Mouse (Mus musculus) stomach, embryonic 14.5 days (tissue): ENCODE measurements around the gene Cyth2. TPM values are rescaled to one million over a fixed set of nuclear protein-coding genes. Genes with fewer than 3 reads are reported as not detected.

ENCODE experiments used
- ATAC-seq: fragments of 200-750 bp; cut with Nextera tagmentation; 2 replicates; pipeline ENCODE4 v1.8.0; 2017; ENCODE audit warnings: low read depth, moderate TSS enrichment; ENCODE audit not compliant: insufficient number of reproducible peaks, insufficient read depth, low FRiP score
- H3K27ac ChIP-seq: fragments of 300-500 bp; sonication (generic); 2 replicates; pipeline ENCODE4 v1.5.1; 2014; ENCODE audit warnings: mild to moderate bottlenecking, low read length, moderate library complexity, mixed read lengths
- H3K27me3 ChIP-seq: fragments of 300-500 bp; sonication (generic); 2 replicates; pipeline ENCODE4 v1.6.1; 2014; ENCODE audit warnings: low read length, control low read depth, mixed read lengths; ENCODE audit not compliant: control insufficient read depth, insufficient read depth
- H3K36me3 ChIP-seq: fragments of 300-500 bp; sonication (generic); 2 replicates; pipeline ENCODE4 v1.6.1; 2014; ENCODE audit warnings: mild to moderate bottlenecking, control low read depth, low read length, moderate library complexity, mixed read lengths; ENCODE audit not compliant: control insufficient read depth, insufficient read depth
- H3K4me1 ChIP-seq: fragments of 300-500 bp; sonication (generic); 2 replicates; pipeline ENCODE4 v1.6.1; 2014; ENCODE audit warnings: low read length, control low read depth, mixed read lengths; ENCODE audit not compliant: control insufficient read depth, insufficient read depth
- H3K4me2 ChIP-seq: fragments of 300-500 bp; sonication (generic); replicated peaks from 2 replicates; pipeline ENCODE4 v1.6.1; 2014; ENCODE audit warnings: low read depth, low read length, control low read depth
- H3K4me3 ChIP-seq: fragments of 300-500 bp; sonication (generic); 2 replicates; pipeline ENCODE4 v1.5.1; 2014; ENCODE audit warnings: low read depth, low read length, control low read depth
- H3K9ac ChIP-seq: fragments of 300-500 bp; sonication (generic); replicated peaks from 2 replicates; pipeline ENCODE4 v1.6.1; 2014; ENCODE audit warnings: low read depth, mild to moderate bottlenecking, control low read depth, low read length, moderate library complexity, mixed read lengths
- H3K9me3 ChIP-seq: fragments of 300-500 bp; sonication (generic); 2 replicates; pipeline ENCODE4 v1.6.1; 2016; ENCODE audit warnings: low read depth, low read length, control low read depth; ENCODE audit not compliant: control insufficient read depth
- WGBS: fragments of 180-500 bp; shearing (Covaris S2); extraction: QIAGEN DNeasy Blood & Tissue Kit; methylation state at CpG from one replicate; pipeline ENCODE4 v1.1.7; 2014; 5-methylcytosine and 5-hydroxymethylcytosine counted together
- polyA plus RNA-seq: library from polyadenylated mRNA; unstranded; fragments of >200 nt; fragmentation: Nextera tagmentation; extraction: Ambion mirVana; gene quantifications from 2 replicates; pipeline ENCODE4 v1.2.1, GENCODE M21; 2014

Gene Cyth2
- polyA plus RNA-seq, 1 experiment from 2014 or later: 92.6 TPM

DNA sequence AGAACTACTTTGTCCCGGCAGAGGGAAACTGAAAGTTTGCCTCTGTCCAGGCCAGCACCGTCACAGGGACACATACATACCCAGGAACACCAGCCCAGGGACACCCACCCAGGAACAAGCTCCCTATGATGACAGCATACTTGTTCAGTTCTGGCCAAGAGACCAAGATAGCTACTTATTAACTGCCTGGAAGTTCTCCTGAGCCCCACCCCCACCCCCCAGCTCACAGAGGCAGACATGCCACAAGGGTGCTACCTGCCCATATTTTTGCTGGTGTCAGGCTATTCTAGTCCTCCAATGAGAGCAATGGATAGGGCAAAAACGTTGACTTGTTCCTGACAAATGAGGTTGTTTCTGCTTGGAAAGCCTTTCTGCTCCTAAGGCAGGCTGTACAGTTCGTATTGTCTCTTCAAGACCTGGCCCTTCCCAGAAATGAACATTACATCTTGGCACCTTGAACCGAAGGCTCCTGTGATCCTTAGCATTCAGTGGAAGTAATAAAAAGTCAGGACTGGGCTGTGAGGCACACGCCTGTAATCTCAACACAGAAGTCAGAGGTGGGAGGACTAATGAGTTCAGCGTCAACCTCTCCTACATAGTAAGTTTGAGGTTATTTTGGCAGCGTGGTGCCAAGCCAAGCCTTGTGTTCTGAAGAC is 43.8 kb downstream of the Cyth2 start:
- no peaks in the 10 kb centered on the region for H3K27me3 ChIP-seq
- H3K4me2 ChIP-seq: no peak overlapping the region
- no peaks in the 10 kb centered on the region for H3K4me1 ChIP-seq
- no peaks in the 10 kb centered on the region for H3K36me3 ChIP-seq
- no peaks in the 10 kb centered on the region for H3K9me3 ChIP-seq
- no peak overlapping the region for H3K4me3 ChIP-seq
- 0 out of 2 replicates have a peak, but pooled peaks have one; percentile 14 for ATAC-seq
- H3K27ac ChIP-seq: no peak overlapping the region
- no peak overlapping the region for H3K9ac ChIP-seq
- WGBS: 70% methylated on average over 8 of the region's 8 CpGs

DNA sequence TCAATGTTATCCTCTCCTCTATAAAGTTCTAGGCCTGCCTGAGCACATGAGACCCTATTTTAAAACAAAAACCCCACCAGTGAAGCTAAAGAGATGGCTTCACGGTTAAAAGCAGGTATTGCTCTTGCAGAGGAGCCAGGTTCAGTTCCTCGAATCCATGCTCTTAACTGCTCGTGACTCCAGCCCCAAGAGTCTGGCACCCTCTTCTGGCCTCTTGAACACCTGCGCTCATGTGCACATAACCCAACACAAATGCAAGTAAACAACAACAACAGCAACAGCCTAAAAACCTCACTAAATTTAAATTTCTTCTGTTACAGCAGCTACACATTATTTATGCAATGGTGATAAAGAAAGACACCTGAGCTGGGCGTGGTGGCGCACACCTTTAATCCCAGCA is 46.9 kb downstream of the Cyth2 start:
- Histone ChIP-seq H3K9ac (no peak overlapping the region), H3K4me1 (no peaks in the 10 kb centered on the region), H3K27me3 (no peaks in the 10 kb centered on the region), H3K27ac (no peak overlapping the region), H3K4me3 (no peak overlapping the region), H3K4me2 (no peak overlapping the region), H3K9me3 (no peaks in the 10 kb centered on the region), H3K36me3 (no peaks in the 10 kb centered on the region)
- WGBS: 92% methylated on average over 6 of the region's 6 CpGs
- ATAC-seq: no peak

GRCm38 (mm10) chr7:45766764-45767163 is 47.6 kb downstream of the Cyth2 start:
- 46% methylated on average over 8 of the region's 8 CpGs for whole genome bisulfite sequencing
- Histone ChIP-seq H3K27me3 (no peaks in the 10 kb centered on the region), H3K9me3 (no peaks in the 10 kb centered on the region), H3K4me2 (no peak overlapping the region), H3K4me1 (no peaks in the 10 kb centered on the region), H3K4me3 (no peak overlapping the region), H3K27ac (no peak overlapping the region), H3K9ac (no peak overlapping the region), H3K36me3 (no peaks in the 10 kb centered on the region)
- 0 out of 2 replicates have a peak, but pooled peaks have one; percentile 28 for ATAC-seq

DNA sequence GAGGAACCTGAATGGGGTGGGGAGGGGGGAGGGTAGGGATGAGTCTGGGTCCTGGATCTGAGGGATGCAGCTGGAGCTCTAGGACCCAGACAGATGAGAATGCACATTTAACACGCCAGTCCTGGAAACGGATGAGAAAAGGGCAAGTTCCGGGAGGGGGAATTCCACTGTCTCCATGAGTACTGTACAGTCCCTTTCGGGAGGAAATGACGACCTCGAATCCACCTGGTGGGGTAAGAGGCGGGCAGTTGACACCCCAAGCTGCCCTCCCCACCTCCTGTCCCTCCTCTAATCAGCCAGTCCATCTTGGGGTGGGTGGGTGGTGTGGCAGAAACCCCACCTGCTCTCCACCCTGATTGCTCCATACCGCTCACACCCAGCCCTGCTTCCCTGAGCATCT is 48.4 kb downstream of the Cyth2 start:
- H3K4me3 ChIP-seq: no peak overlapping the region
- no peaks in the 10 kb centered on the region for H3K36me3 ChIP-seq
- H3K9me3 ChIP-seq: no peaks in the 10 kb centered on the region
- no peaks in the 10 kb centered on the region for H3K4me1 ChIP-seq
- no peak overlapping the region for H3K27ac ChIP-seq
- 41% methylated on average over 8 of the region's 8 CpGs for WGBS
- no peak for ATAC-seq
- H3K27me3 ChIP-seq: no peaks in the 10 kb centered on the region
- H3K9ac ChIP-seq: no peak overlapping the region
- no peak overlapping the region for H3K4me2 ChIP-seq

- H3K4me1 ChIP-seq: no peaks in the 10 kb centered on the region
- H3K27ac ChIP-seq: no peak overlapping the region
- H3K27me3 ChIP-seq: no peaks in the 10 kb centered on the region; the same call in 1 of the 2 replicates
- H3K36me3 ChIP-seq: no peaks in the 10 kb centered on the region
- WGBS: 49% methylated on average over 5 of the region's 5 CpGs
- no peak overlapping the region for H3K4me2 ChIP-seq
- no peaks in the 10 kb centered on the region for H3K9me3 ChIP-seq
- ATAC-seq: no peak
- H3K4me3 ChIP-seq: no peak overlapping the region
- no peak overlapping the region for H3K9ac ChIP-seq
Measured at GRCm38 (mm10) chr7:45760151-45760550, 54.2 kb downstream of the Cyth2 start.

- Histone ChIP-seq H3K27me3 (no peaks in the 10 kb centered on the region; the same call in 1 of the 2 replicates), H3K4me1 (no peaks in the 10 kb centered on the region), H3K36me3 (no peaks in the 10 kb centered on the region), H3K4me2 (peak overlapping the region; percentile 26), H3K27ac (no peak overlapping the region), H3K4me3 (no peak overlapping the region; the same call in 1 of the 2 replicates), H3K9me3 (no peaks in the 10 kb centered on the region), H3K9ac (no peak overlapping the region)
- ATAC-seq: peak; percentile 71
- 11% methylated on average over 22 of the region's 27 CpGs for WGBS
Measured at GRCm38 (mm10) chr7:45759400-45759799, 55.0 kb downstream of the Cyth2 start.

Other genes starting within 250 kb of the Cyth2 start
- 61.6 and 63.4 TPM in 2 replicates for gene Bcat2, start 244.4 kb downstream of the Cyth2 start, polyA plus RNA-seq
- gene Fgf21, start 199.1 kb downstream of the Cyth2 start, polyA plus RNA-seq: 0.36 and 0.55 TPM in 2 replicates
- 0.63 and 0.78 TPM in 2 replicates for gene Fut1, start 197.3 kb downstream of the Cyth2 start, polyA plus RNA-seq
- gene Izumo1, start 192.8 kb downstream of the Cyth2 start, polyA plus RNA-seq: 0.23 and 0.62 TPM in 2 replicates
- gene Rasip1, start 187.1 kb downstream of the Cyth2 start, polyA plus RNA-seq: 6.2 and 7.8 TPM in 2 replicates
- gene Mamstr, start 174.6 kb downstream of the Cyth2 start, polyA plus RNA-seq: 7.2 TPM in 2 replicates
- gene Fut2, start 148.2 kb downstream of the Cyth2 start, polyA plus RNA-seq: 5.7 and 6.1 TPM in 2 replicates
- gene Ntn5, start 130.6 kb downstream of the Cyth2 start, polyA plus RNA-seq: 0.67 and 1.0 TPM in 2 replicates
- 4.8 and 5.7 TPM in 2 replicates for gene Sec1, start 120.2 kb downstream of the Cyth2 start, polyA plus RNA-seq
- 10.4 and 11.4 TPM in 2 replicates for gene Car11, start 114.7 kb downstream of the Cyth2 start, polyA plus RNA-seq
- gene Dbp, start 109.5 kb downstream of the Cyth2 start, polyA plus RNA-seq: 6.4 and 6.7 TPM in 2 replicates
- 1,227 and 1,272 TPM in 2 replicates for gene Rpl18, start 99.1 kb downstream of the Cyth2 start, polyA plus RNA-seq
- gene Sphk2, start 96.6 kb downstream of the Cyth2 start, polyA plus RNA-seq: 24.4 TPM in 2 replicates
- gene Fam83e, start 93.4 kb downstream of the Cyth2 start, polyA plus RNA-seq: 3.1 and 4.1 TPM in 2 replicates
- 0.38 TPM in 1 of 2 replicates, not detected in the other for gene Spaca4, start 88.8 kb downstream of the Cyth2 start, polyA plus RNA-seq
- 2.5 and 3.3 TPM in 2 replicates for gene Lmtk3, start 30.8 kb downstream of the Cyth2 start, polyA plus RNA-seq
- 2.8 and 3.6 TPM in 2 replicates for gene Sult2b1, start 29.9 kb downstream of the Cyth2 start, polyA plus RNA-seq
- 1.3 and 1.4 TPM in 2 replicates for gene Kcnj14, start 10.2 kb upstream of the Cyth2 start, polyA plus RNA-seq
- 62.7 and 69.6 TPM in 2 replicates for gene Grwd1, start 16.4 kb upstream of the Cyth2 start, polyA plus RNA-seq
- 150 and 157 TPM in 2 replicates for gene Kdelr1, start 58.2 kb upstream of the Cyth2 start, polyA plus RNA-seq
- gene Grin2d, start 63.8 kb upstream of the Cyth2 start, polyA plus RNA-seq: 0.29 and 0.48 TPM in 2 replicates
- 0.45 and 0.65 TPM in 2 replicates for gene Syngr4, start 82.1 kb upstream of the Cyth2 start, polyA plus RNA-seq
- 4.7 and 5.4 TPM in 2 replicates for gene Tmem143, start 82.4 kb upstream of the Cyth2 start, polyA plus RNA-seq
- 263 and 295 TPM in 2 replicates for gene Emp3, start 106.8 kb upstream of the Cyth2 start, polyA plus RNA-seq
- gene Ccdc114, start 109.5 kb upstream of the Cyth2 start, polyA plus RNA-seq: 3.4 and 3.5 TPM in 2 replicates
- gene Abcc6, start 215.7 kb upstream of the Cyth2 start, polyA plus RNA-seq: 0.78 and 1.4 TPM in 2 replicates
- 21.1 and 22.3 TPM in 2 replicates for gene Nomo1, start 219.1 kb upstream of the Cyth2 start, polyA plus RNA-seq